15 mouse cellular contexts compared by ENCODE assay signal in genomic region chr7:125625829-125626228, GRCm38 (mm10).
"Had no signal": no experiment of that assay in that cellular context is flagged by ENCODE, and none has a peak within 500 bp of the region (broad histone marks: within the 10 kb centered on the region; RNA-seq: fewer than 3 reads in every experiment).

No protein-coding gene starts in this region.

- H3K36me3 ChIP-seq: limb, embryonic 12.5 days; midbrain, embryonic 15.5 days; neural tube, embryonic 13.5 days had no signal

- H3K27me3 ChIP-seq: limb, embryonic 12.5 days; midbrain, embryonic 15.5 days; neural tube, embryonic 13.5 days had no signal

- H3K9ac ChIP-seq: limb, embryonic 12.5 days; liver, embryonic 14.5 days; midbrain, embryonic 15.5 days; neural tube, embryonic 13.5 days had no signal

- H3K4me2 ChIP-seq: limb, embryonic 12.5 days; midbrain, embryonic 11.5 days; midbrain, embryonic 15.5 days; neural tube, embryonic 13.5 days had no signal

- H3K27ac ChIP-seq: hindbrain, postnatal 0 days; limb, embryonic 12.5 days; liver, embryonic 14.5 days; midbrain, embryonic 15.5 days; neural tube, embryonic 13.5 days had no signal

- H3K9me3 ChIP-seq: limb, embryonic 12.5 days; midbrain, embryonic 15.5 days had no signal

- DNase-seq: kidney, adult 18-20 months; kidney, postnatal 36 days; layer of hippocampus, adult 9-11 months; liver; lung, adult 2 months; lung, postnatal 36 days; retina, postnatal 1 day; right cerebral cortex, postnatal 14 days had no signal

- H3K4me1 ChIP-seq: midbrain, embryonic 15.5 days; neural tube, embryonic 13.5 days had no signal

- ATAC-seq: hindbrain, postnatal 0 days; lung, postnatal 0 days; midbrain, embryonic 15.5 days had no signal

- H3K4me3 ChIP-seq: limb, embryonic 12.5 days; midbrain, embryonic 15.5 days; neural tube, embryonic 13.5 days had no signal
